Mouse (Mus musculus): ENCODE data around the gene Jak1. TPM values are rescaled to one million over a fixed set of nuclear protein-coding genes. Genes with fewer than 3 reads are reported as not detected.

Jak1 gene
- polyA plus RNA-seq, 1 experiment from 2014 or later = 53.9 TPM

DNA sequence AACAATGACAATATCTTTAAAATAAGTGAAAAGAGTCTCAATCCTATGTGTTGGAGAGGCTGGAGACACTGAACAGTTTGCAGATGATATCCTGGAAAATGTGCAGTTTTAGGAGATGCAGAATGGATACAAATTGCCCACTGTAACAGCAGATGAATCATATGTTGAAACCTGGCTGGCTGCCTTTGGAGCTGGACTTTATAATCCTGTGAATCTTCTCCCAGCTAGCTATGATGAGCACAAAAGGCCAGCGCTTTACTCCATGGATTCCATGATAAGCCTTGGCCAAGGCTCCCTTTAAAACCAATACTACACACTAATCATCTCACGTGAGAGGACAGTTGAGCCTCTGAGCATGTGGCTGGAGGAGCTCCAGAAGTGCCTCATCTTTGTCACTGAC lies 45.2 kb downstream of the Jak1 start:
- WGBS = 84% methylated on average over 2 of the region's 2 CpGs
- DNase-seq (ENCODE audit: low spot score) = no peak
- H3K9me3 ChIP-seq (replicated peaks) = no peaks in the 10 kb centered on the region
- H3K27me3 ChIP-seq (ENCODE audit: low read depth, poor library complexity, severe bottlenecking) = no peaks in the 10 kb centered on the region
- H3K4me1 ChIP-seq = no peaks in the 10 kb centered on the region
- H3K36me3 ChIP-seq = no peaks in the 10 kb centered on the region
- H3K4me3 ChIP-seq = no peak overlapping the region
- H3K27ac ChIP-seq = no peak overlapping the region

DNA sequence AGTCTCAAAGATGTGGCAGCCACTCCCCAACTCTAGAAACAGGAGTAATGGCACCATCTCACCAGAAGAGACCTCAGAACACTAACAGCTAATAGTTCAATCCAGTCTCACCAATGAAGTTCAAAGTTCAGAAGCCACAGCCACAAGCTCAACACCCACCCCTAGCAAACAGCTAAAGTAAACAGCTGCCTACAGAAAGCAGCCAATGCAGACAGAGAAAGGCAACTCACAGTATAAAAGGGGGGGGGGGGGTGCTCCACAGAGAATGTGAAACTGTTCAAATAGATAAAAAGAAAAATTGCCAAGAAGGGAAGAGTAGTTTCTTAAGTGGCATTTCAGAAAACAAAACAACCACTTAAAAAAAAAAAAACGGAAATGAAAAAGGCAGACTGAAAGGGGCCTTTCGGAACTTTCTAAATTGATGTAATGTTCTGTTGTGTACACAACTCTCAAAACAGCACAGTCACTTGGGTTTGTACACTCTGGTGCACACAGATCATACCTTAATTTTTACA lies 48.0 kb downstream of the Jak1 start:
- WGBS = 83% methylated on average over 2 of the region's 2 CpGs
- no peak overlapping the region for H3K27ac ChIP-seq
- DNase-seq (ENCODE audit: low spot score) = no peak
- H3K4me1 ChIP-seq = no peaks in the 10 kb centered on the region
- no peaks in the 10 kb centered on the region for H3K27me3 ChIP-seq (ENCODE audit: low read depth, poor library complexity, severe bottlenecking)
- no peaks in the 10 kb centered on the region for H3K36me3 ChIP-seq
- no peaks in the 10 kb centered on the region for H3K9me3 ChIP-seq (replicated peaks)
- no peak overlapping the region for H3K4me3 ChIP-seq

DNA sequence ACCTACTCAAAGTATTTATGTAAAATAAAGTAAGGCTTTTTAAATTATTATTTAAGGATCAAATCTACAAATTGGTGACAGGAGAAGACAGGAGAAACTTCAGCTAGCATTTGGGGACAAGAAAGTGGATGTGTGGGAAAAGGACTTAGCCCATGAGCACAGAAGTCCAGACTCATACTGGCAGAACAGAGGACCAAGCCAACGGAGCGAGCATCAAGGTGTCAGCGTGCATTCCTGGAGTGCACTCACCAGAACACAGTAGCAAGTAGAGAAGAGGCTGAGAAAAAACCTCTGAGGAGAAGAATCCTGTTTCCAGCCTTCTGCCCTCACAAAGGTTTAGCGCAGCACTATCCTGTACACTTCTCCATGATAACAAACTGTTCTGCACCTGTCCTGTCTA lies 48.8 kb downstream of the Jak1 start:
- H3K4me1 ChIP-seq = no peaks in the 10 kb centered on the region
- H3K27ac ChIP-seq = no peak overlapping the region
- H3K27me3 ChIP-seq (ENCODE audit: low read depth, poor library complexity, severe bottlenecking) = no peaks in the 10 kb centered on the region
- H3K9me3 ChIP-seq (replicated peaks) = no peaks in the 10 kb centered on the region
- H3K36me3 ChIP-seq = no peaks in the 10 kb centered on the region
- WGBS = 96% methylated on average over 4 of the region's 4 CpGs
- no peak overlapping the region for H3K4me3 ChIP-seq
- DNase-seq (ENCODE audit: low spot score) = no peak

DNA sequence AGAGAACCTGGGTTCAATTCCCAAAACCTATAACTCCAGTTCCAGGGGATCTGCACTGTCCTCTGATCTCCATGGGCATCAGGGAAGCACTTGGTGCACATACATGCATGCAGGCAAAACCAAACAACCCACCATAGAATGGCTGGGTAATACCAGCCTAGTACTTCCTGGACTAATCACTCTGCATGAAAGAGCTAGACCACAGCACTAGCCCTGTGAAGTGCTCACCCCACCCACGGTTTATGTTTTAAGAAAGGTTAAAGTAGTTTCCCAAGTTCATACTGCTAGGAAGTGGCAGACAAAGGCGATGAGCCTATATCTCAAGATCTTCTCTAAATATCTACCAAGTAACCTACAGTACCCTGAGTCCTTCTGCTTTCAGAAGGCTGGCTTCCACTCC lies 51.6 kb downstream of the Jak1 start:
- Histone ChIP-seq H3K27me3 (ENCODE audit: low read depth, poor library complexity, severe bottlenecking) (no peaks in the 10 kb centered on the region), H3K9me3 (replicated peaks) (no peaks in the 10 kb centered on the region), H3K4me3 (no peak overlapping the region), H3K36me3 (no peaks in the 10 kb centered on the region), H3K4me1 (no peaks in the 10 kb centered on the region), H3K27ac (no peak overlapping the region)
- no peak for DNase-seq (ENCODE audit: low spot score)
- 92% methylated on average over 2 of the region's 2 CpGs for WGBS

DNA sequence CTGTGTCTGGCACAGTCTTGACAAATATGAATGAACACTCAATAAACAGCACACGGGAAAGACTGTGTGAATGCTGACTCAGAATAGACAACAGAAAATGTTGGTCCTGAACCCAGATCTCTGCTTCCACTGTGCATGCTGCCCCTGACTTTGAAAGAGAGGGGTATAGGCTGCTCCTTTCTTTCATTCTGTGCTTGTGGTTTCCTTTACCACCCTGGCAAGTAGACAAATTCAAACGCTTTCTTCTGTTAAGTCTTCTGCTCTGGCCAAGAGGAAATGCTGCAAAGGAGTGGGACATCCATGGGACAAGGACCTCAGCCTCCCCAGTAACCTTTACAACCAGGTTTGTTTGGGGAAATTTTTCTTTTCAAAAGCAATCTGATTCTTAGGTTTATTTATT lies 57.6 kb downstream of the Jak1 start:
- Histone ChIP-seq H3K27me3 (ENCODE audit: low read depth, poor library complexity, severe bottlenecking) (no peaks in the 10 kb centered on the region), H3K4me1 (no peaks in the 10 kb centered on the region), H3K4me3 (no peak overlapping the region), H3K27ac (no peak overlapping the region), H3K9me3 (replicated peaks) (no peaks in the 10 kb centered on the region), H3K36me3 (no peaks in the 10 kb centered on the region)
- DNase-seq (ENCODE audit: low spot score) = no peak
- WGBS = 88% methylated on average over 2 of the region's 2 CpGs

DNA sequence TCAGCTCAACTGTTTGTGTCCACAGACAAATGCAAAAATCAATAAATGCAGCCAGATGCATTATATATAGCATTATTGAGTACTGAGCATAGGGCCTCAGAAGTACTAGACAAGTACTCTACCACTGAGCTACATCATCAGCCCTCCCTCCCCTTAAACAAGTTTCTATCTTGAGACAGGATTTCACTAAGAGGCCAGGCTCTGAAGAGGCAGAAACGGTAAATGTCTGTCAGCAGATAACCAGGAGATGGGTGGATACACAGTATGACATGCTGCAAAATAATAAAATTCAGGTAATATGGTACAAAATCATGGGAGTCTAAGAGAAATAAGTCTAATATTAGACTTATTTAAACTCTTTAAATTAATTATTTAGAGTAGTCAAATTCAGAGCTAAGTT lies 61.6 kb downstream of the Jak1 start:
- H3K4me3 ChIP-seq = no peak overlapping the region
- WGBS = 83% methylated on average over 1 of the region's 1 CpGs
- no peak for DNase-seq (ENCODE audit: low spot score)
- H3K27me3 ChIP-seq (ENCODE audit: low read depth, poor library complexity, severe bottlenecking) = no peaks in the 10 kb centered on the region
- no peak overlapping the region for H3K27ac ChIP-seq
- H3K4me1 ChIP-seq = no peaks in the 10 kb centered on the region
- no peaks in the 10 kb centered on the region for H3K36me3 ChIP-seq
- H3K9me3 ChIP-seq (replicated peaks) = no peaks in the 10 kb centered on the region

DNA sequence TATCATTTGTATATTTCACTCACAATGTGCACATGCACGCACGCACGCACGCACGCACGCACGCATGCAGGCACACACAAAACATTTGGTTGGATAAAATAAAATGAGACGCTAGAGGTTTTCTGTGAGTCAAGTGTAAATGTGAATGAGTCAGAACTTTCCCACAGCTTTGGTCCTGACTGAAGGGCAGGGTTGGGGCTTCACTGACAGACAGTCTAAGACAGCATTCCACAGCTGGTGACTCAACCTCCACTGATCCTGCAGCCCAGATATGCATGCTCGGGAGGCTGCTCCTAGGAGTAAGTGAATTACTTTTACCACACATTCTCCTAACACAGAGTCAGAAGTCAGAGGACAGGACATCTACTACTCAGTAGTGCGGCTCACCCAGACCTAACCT lies 62.5 kb downstream of the Jak1 start:
- 91% methylated on average over 10 of the region's 10 CpGs for WGBS
- Histone ChIP-seq H3K4me1 (no peaks in the 10 kb centered on the region), H3K27me3 (ENCODE audit: low read depth, poor library complexity, severe bottlenecking) (no peaks in the 10 kb centered on the region), H3K36me3 (no peaks in the 10 kb centered on the region), H3K4me3 (no peak overlapping the region), H3K27ac (no peak overlapping the region), H3K9me3 (replicated peaks) (no peaks in the 10 kb centered on the region)
- DNase-seq (ENCODE audit: low spot score) = no peak

DNA sequence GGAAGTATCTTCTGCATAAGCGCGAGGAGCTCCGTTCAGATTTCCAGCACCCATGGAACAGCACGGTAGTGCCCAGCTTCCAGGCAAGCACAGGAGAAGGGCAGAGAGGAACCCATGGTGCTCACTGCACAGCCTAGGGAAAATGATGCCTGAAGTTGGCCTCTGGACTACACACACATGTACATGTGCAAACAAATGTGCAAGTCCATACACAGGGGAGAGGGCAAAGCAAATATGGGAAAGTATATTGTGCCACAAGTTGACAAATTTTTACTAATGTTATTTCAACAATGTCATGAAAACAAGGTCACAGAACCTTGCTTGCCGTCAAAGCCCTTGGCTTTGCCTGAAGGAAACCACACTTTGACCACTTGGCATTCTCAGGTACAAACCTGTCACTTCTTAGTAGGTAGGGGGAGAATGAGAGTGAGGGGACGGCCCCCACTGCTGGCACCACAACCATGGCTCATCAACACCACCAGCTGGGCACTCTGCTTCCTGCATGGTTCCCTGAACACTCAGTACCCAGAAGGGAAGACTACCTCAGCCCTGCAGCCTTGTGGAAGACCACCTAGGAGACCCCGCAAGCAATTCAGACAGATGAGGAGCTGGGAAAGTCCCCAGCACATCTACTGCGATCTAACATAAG lies 65.5 kb downstream of the Jak1 start:
- no peak overlapping the region for H3K27ac ChIP-seq
- WGBS = 93% methylated on average over 8 of the region's 8 CpGs
- no peaks in the 10 kb centered on the region for H3K36me3 ChIP-seq
- DNase-seq (ENCODE audit: low spot score) = no peak
- no peaks in the 10 kb centered on the region for H3K27me3 ChIP-seq (ENCODE audit: low read depth, poor library complexity, severe bottlenecking)
- no peaks in the 10 kb centered on the region for H3K4me1 ChIP-seq
- no peak overlapping the region for H3K4me3 ChIP-seq
- no peaks in the 10 kb centered on the region for H3K9me3 ChIP-seq (replicated peaks)

DNA sequence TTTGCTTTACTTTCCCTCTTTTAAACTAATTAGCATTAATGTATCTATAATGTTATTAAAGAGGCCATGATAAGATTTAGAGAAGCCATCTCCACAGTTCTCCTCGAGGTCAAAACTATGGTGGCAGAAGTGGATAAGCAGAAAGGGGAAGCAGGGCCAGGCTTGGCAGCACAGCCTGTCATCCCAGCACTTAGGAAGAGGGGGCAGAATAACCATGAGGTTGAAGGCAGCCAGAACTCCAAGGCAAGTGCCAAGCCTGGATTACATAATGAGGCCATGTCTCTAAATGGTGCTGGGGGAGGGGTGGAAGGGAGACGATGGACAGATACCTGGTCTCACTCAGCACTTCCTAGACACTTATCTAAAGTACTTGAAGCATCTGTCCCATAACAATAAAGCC lies 66.7 kb downstream of the Jak1 start:
- DNase-seq (ENCODE audit: low spot score) = no peak
- H3K27ac ChIP-seq = no peak overlapping the region
- H3K4me3 ChIP-seq = no peak overlapping the region
- no peaks in the 10 kb centered on the region for H3K36me3 ChIP-seq
- no peaks in the 10 kb centered on the region for H3K27me3 ChIP-seq (ENCODE audit: low read depth, poor library complexity, severe bottlenecking)
- 68% methylated on average over 2 of the region's 2 CpGs for WGBS
- H3K4me1 ChIP-seq = no peaks in the 10 kb centered on the region
- H3K9me3 ChIP-seq (replicated peaks) = no peaks in the 10 kb centered on the region

DNA sequence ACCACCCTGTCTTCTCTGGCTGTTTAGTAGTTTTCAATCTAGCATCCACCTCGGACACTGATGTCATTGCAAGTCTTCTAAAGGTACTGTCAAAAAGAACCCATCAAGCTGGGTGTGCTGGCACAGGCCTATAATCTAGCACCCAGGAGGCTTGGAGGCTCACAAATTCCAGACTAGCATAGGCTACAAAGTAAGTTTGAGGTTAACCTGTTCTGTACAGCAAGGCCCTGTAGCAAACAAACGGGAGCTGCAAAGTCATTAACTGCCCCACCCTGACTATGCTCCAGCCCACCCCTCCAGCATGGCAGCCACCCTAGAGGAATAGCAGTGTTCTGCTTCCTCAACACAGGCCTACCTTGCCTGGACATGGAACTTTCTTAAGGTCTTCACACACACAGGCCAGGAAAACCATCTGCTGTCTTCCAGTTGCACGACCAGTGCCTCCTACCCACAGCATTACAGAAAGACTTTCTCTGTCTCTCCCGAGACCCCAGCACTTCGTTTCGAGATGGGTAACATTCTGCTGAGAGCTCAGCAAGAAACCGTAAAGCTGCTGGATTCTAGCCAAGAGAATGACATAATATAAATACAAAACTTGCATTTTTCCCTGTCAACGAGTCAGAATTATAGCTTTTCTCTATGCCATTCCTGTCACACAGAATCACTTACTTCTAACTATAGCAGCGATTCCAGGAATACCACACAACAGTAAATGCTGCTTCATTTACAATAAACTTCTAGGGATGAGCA lies 67.5 kb downstream of the Jak1 start:
- no peak for DNase-seq (ENCODE audit: low spot score)
- H3K27me3 ChIP-seq (ENCODE audit: low read depth, poor library complexity, severe bottlenecking) = no peaks in the 10 kb centered on the region
- no peaks in the 10 kb centered on the region for H3K36me3 ChIP-seq
- 89% methylated on average over 9 of the region's 9 CpGs for WGBS
- no peak overlapping the region for H3K27ac ChIP-seq
- no peak overlapping the region for H3K4me3 ChIP-seq
- H3K9me3 ChIP-seq (replicated peaks) = no peaks in the 10 kb centered on the region
- H3K4me1 ChIP-seq = no peaks in the 10 kb centered on the region

DNA sequence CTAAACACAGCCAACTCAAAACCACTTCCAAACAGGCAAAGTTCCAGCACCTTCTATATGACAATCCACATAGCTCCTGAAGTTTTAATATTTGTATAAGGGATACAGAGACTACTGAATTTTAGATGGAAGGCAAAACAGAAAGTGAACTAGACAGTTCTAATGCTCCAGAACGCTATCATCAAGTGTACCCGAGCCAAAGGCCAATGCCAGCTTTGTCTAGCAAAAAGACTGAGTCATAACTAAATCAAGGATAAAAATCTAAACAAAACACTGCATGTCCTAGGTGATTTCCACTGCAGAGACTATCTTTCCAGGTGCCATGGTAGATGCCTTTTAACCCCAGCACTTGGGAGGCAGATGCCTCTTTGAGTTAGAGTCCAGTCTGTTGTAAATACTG lies 68.7 kb downstream of the Jak1 start:
- Histone ChIP-seq H3K9me3 (replicated peaks) (no peaks in the 10 kb centered on the region), H3K4me1 (no peaks in the 10 kb centered on the region), H3K27ac (no peak overlapping the region), H3K27me3 (ENCODE audit: low read depth, poor library complexity, severe bottlenecking) (no peaks in the 10 kb centered on the region), H3K36me3 (0 out of 2 replicates have a peak, but pooled peaks cover under 1% of the 10 kb centered on the region), H3K4me3 (no peak overlapping the region)
- WGBS = 93% methylated on average over 2 of the region's 2 CpGs
- no peak for DNase-seq (ENCODE audit: low spot score)

DNA sequence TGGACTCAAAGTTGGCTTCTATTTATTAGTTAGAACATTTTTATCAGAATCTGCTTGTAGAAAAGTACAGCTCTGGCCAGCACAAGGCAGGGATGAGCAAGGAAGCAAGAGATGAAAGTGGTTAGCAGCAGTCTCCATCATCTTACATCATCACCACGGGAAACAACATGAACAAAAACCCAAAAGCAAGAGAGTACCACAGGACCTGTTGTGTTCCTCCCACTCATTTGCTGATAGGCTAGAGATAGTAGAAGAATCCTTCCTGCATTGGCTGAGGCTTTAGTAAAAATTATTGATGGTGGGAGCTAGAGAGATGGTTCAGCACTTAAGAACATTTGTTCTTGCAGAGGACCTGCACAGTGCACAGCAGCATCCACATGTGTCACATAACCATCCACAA lies 70.9 kb downstream of the Jak1 start:
- Histone ChIP-seq H3K27ac (no peak overlapping the region), H3K4me3 (no peak overlapping the region), H3K36me3 (0 out of 2 replicates have a peak, but pooled peaks cover 7% of the 10 kb centered on the region), H3K4me1 (no peaks in the 10 kb centered on the region), H3K27me3 (ENCODE audit: low read depth, poor library complexity, severe bottlenecking) (no peaks in the 10 kb centered on the region), H3K9me3 (replicated peaks) (no peaks in the 10 kb centered on the region)
- DNase-seq (ENCODE audit: low spot score) = no peak
- WGBS = 90% methylated on average over 1 of the region's 1 CpGs

DNA sequence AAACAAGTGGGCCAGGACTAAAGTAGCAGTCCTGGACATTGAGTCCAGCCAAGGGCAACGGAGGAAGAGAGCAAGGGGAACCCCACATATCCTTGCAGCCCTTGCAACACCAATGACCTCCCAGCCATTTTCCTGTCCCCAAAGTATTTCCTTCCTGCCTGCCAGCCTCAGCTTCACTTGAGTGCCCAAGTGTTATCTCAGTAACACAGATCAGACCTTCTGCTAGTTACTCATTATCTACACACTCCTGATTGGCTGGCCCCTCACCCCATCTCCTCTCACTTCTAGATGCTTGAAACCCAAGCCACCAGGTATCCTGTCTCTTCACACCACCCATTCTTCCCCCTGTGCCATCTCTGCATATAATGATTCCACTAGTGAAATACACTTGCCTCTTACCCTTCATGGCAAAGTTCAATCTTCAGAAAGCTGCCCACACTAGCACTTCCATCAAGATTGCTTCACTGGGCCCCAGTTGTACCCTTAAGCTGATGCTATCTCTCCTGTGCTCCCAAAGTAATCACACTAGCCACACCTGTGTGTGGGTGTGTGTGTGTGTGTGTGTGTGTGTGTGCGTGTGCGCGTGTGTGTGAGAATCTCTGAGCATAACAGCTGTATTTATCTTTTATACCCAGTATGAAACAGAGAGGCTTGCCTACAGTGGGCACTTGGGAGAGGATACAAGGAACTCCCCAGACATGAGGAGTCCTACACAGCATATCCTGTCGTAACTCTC lies 72.7 kb downstream of the Jak1 start:
- no peak for DNase-seq (ENCODE audit: low spot score)
- 0 out of 2 replicates have a peak, but pooled peaks cover 11% of the 10 kb centered on the region for H3K36me3 ChIP-seq
- no peaks in the 10 kb centered on the region for H3K9me3 ChIP-seq (replicated peaks)
- WGBS = 92% methylated on average over 5 of the region's 5 CpGs
- H3K27me3 ChIP-seq (ENCODE audit: low read depth, poor library complexity, severe bottlenecking) = no peaks in the 10 kb centered on the region
- H3K4me1 ChIP-seq = peaks cover 3% of the 10 kb centered on the region; the same call in 1 of the 2 replicates
- no peak overlapping the region for H3K4me3 ChIP-seq
- H3K27ac ChIP-seq = no peak overlapping the region
